Mouse (Mus musculus) induced T-regulatory cell, adult 2 months (primary cell): ENCODE measurements at regions not wholly inside any gene's neighbourhood (a gene's known extent, or its start where the extent isn't known, plus 50 kb on each side); places are given as distances from the start of the nearest gene placed in this dataset.

Experiments
- DNase-seq: peaks from one replicate; pipeline ENCODE4 v3.0.0-alpha.2; 2012; ENCODE audit warnings: low read depth

DNA sequence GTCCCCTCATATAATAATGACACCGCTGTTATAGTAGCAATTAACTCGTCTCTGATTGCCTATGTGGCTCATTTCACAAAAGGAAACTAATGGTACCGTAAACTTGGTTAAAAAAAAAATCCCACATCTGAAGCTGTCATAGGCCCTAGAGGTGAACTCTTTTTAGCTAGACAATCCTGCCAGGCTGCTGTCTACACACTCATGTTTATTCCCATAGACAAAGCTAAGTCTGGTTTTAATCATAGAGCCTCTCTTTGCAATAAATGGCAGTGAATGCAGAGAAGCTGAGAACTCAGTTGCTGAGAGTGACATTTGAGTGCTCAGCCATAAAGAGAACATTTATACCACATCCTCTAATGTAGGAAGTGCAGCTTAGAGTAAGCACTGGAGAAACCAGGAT is 111.3 kb upstream of the Adra1d start:
- DNase-seq = no peak

DNA sequence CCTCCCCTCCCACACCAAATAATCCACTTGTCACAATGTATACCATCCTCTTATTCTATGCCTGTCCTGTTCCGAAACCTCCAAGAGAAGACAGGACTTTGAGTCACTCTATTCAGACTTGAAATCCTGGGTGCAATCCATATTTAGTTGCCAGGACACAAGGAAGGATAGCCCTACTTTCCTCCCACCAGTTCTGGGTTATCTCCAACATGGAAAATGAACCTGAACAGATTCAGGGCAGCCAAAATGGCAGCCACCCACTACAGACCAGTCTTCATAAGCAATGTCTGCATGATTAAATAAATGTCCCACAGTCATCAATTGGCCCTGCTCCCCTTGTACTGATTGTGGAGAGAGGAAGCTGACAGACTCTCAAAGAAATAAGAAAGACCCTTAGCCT is 110.6 kb upstream of the Adra1d start:
- no peak for DNase-seq

DNA sequence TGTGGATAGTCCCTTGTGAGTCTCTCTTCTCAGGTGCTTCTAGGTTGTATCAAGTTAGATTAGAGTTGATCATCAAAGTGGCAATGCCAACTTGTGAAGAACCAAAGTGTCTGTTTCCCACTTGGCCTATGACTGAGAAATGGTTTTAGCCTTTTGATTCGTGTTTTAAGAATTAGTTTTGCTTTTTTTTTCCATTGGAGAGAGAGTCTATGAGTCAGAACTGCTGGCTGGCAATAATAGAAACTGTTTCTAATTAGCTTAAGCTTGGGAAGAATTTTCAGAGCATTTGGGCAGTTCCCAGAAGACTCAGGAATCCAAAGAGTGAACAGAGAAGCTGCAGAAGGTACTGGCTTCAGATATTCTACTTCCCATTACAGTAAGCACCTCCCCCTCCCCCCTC is 110.1 kb upstream of the Adra1d start:
- DNase-seq = no peak

DNA sequence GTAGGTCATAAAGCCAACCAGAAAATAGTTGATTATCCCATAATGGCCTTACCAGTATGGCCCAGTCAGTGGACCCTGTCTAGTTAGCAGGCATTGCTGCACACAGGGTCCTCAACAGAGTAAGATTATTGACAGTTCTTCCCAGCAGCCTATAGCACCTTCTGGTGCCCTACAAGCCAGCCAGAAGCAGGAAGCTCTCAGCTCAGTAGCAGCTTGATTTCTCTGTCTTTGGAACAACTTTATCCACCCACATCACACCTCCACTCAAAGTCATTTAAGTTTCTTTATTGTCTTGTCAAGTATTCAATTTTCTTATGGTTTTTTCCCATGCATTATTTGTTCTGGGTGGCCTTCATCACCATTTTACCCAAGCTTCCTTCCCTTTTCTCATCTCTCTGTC is 108.8 kb upstream of the Adra1d start:
- DNase-seq = no peak

DNA sequence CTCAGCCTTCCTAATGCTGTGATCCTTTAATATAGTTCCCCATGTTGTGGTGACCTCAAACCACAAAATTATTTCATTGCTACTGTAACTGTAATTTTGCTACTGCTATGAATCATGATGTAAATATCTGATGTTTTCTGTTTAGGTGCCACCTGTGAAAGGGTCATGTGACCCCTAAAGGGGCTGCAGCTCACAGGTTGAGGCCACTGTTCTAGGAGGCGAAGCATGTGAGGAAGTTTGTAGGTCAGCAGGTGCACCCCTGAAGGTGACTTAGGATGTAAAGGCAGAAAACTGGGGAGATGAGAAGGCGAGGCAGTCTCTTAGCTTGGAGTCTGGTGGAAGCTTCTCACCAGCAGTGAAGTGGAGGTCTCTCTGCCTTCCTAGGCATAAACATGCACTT is 105.8 kb upstream of the Adra1d start:
- DNase-seq = no peak

DNA sequence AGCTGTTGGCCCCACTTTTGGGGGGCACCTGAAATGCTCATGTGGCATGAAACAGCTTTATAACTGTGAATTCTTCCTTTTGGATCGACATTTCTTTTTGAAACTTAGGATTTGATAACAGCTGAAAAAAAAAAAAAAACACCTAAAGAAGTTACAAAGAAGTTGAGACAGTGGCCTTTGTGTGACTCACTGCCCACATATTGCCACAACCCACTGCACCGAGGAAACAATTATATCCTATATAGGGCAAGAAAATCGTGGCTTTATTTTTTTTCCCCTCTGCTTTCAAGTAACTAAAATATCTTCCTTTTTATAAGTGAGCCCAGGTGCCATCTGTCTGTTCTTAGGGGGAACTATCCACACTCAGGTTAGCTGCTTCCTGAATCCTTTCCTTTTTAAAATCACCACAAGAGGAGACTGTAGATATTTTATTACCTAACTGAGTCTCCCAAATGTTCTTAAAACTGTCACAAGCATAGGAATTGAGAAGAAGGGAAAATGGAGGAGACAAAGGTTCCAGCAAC is 104.8 kb upstream of the Adra1d start:
- DNase-seq = no peak

DNA sequence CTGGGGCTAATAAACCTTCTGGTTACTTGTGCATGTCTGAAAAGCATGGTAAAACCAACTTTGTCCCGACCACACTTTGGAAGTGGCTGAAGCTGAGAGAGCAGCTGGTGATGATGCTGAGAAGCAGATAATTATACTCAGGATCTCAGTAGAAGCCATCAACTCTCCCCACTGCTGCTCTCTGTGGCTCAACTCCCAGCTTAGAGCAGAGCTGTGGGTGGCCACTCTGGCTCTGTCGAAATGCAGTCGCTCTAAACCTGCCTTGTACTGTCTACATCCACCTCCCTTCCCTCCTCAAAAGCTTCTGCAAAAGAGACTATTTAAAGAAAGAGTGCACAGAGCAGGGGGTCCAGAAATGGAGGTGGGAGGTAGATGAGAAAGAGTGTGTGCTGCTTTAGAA is 102.5 kb upstream of the Adra1d start:
- no peak for DNase-seq

DNA sequence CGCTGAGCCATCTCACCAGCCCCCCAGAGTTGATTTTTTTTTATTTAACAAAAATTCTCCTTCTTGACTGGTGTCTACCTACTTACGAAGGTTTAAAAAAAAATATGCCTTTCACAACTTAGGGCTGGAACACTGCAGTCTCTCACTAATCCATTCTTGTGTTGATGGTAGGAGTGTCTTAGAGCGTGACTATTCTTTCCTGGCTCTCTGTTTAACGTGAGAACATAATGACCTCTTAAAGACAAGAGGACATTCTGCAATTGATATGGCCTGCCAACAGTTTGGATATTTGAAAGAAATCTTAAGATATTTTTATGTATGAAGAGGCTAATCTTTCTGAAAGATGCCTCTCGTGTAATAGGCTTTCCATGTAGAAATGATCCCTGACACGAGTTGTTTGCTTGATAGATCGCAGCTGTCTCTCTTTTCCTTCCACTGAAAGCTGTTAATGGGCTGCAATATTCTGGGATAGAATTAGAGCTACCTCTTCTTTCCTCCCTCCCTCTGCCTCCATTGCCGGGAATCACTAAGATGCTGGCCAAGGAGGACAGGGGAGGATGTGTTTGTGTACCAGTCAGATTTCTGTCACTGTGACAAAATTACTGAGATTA is 101.2 kb upstream of the Adra1d start:
- DNase-seq = no peak

DNA sequence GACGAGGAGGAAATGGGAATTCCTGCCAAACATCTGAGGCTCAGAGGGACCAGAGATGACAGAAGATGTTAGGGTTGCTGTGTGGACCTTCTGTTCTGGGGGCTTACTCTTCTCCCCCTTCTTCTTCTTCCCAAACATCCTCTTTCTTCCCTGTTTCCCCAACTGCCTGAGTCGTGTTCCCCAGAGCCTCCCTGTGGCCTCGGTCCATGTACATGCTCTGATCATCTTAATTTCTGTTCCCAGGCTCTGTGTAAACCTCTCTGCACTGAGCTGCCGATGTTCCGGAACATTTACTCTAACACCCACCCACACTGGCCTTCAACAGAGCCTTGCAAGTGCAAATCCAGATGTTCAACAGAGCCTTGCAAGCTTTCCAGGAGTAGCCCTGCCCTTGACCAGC is 90.1 kb upstream of the Adra1d start:
- DNase-seq = no peak

DNA sequence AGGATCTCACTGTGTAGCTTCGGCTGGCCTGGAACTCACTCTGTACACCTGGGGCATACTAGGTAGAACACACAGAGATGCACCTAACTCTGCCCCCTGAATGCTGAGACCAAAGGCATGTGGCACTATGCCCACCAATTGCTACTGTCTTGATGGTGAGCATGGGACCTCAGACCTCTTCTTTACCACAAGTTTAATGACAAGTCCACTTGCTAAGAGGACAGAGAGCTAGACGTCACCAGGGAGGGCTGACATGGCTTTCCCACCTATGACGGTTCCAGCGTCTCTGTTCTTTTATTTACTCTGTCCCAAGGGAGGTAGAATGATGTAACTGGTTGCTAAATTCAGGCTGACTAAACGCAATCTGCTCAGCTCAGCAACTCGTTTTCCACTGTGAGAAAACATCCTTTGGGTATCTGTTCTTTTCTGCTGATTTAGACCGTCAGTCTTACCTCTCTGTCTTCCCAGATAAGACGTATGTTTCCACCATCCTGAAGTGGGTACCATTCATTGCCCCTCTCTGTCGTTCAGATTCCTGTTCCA is 88.6 kb upstream of the Adra1d start:
- DNase-seq = no peak

DNA sequence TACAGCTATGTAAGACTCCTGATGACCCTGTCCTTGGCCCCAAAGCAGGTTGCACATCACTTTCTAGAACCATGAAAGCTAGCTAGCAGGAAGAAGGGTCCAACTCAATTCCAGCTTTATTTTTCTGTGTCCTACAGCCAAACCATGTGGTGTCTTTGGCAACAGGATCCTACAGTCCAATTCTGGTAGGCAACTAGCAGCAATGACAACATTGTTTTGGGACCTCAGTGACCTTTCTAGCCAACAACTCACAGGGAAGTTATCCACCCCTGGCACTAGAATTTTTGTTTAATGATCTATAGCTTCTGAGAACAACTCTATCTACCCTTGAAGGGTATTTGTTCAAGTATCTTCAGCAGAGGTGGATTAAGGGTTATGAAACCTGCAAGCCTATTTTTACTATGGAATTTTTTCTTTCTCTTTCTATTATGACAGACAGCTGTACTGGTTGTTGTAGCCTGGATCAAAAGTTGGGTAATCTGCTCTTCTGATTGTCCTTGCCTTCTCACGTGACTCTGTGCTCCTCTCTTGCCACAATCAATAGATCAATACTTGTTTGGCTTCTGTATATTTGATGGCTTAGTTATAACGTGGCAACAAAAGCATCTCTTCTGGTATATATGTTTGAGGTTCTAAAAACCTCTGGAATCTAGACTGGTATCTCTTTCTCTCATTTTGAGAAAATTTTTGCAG is 82.2 kb upstream of the Adra1d start:
- DNase-seq = no peak

DNA sequence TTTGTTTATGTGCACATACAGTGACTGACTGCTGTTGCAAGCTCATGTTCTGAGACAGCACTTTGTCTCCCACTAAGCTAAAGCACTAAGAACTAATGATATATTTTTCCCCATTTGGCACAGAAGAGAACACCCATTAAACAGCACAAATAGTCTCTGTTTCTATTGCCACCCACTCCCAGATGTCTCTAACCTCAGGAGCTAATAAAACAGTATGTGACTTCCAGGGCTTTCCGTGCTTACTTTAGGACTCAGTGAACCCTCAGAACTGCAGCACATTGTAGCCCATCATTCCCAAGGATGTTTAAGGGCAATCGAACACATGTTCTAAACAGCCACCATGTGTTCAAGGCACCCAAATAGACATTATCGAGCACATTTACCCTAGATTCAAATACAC is 80.4 kb upstream of the Adra1d start:
- no peak for DNase-seq

DNA sequence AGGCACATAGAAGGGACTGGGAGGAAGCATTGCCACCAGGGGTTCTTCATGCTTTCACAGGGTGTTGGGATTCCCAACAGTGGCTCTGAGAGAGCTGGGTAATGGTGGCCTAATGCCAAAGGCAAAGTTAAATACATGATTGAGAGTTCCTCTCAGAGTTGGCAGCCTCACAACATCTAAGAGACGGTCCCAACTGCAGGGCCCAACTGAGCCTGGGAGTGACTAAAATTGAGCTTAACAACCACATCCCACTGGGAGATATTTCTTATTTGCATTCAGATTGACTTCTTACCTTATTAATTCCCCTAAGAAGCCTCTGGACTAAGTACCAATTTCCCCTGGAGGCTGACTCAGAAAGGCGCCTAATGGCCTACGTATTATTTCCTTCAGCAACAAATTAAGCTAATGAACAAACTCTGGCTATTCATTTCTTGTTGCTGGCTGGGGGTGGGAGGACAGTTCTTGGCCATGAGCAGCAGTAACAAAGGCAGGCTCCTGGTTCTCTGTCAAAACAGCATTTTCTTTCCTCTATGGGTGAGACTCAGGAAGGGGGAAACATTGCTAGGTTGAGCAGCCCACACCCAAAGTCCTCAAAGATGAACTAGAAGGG is 77.0 kb upstream of the Adra1d start:
- DNase-seq = no peak

DNA sequence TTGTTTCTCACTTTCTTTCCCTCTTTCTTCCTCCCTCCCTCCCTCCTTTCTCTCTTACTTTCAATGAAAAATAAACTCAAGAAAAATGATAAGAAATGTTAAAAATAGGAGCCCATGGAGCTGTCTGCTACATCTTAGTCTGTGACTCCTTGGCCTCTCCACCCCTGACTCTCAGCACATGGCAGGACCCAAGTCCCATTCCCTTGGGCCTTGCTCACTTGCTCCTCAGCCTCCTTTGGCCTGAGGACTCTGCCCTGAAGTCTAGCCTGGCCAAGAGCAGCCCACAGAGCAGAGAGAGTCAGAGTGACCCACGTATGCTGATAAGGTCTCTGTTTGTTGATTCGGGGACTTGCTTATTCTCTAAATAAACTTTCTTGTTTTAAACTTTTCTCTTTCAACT is 73.7 kb upstream of the Adra1d start:
- no peak for DNase-seq

DNA sequence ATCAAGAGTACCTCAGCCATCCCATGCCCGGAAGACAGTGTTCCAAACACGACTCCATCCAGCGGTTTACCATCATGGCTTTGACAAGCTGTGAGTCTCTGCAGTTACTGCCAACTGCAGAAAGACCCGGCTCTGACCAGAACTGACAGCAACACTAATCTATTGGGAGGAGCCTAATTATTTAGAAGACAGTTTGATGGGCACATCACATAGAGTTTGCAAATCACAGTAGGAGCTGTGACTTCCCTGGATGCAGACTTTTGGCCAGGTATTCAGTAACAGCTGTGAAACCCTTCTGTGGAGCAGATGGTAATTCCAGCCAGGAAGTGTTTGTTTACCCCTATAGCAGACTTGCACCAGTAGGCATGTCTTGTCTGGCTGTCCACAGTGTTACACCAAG is 55.8 kb upstream of the Adra1d start:
- no peak for DNase-seq

DNA sequence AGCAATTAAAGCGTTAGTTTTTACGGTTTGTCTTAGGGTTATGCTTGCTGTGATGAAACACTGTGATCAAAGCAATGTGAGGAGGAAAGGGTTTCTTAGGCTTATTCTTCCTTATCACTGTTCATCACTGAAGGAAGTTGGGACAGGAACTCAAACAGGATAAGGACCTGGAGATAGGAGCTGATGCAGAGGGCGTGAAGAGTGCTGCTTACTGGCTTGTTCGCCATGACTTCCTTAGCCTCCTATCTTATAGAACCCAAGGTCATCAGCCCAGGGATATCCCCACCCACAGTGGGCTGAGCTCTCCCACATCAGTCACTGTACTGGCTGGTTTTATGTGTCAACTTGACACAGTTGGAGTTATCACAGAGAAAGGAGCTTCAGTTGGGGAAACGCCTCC is 50.4 kb upstream of the Adra1d start:
- no peak for DNase-seq
